Mouse (Mus musculus) kidney, postnatal 0 days (tissue): Measurements from ENCODE around the gene Rps6ka5. TPM values are rescaled to one million over a fixed set of nuclear protein-coding genes. Genes with fewer than 3 reads are reported as not detected.

Source experiments
- ATAC-seq: fragments of 200-750 bp; cut with Nextera tagmentation; replicated peaks from 2 replicates; pipeline ENCODE4 v1.8.0; 2017; ENCODE audit warnings: low read depth, moderate number of reproducible peaks, moderate TSS enrichment, moderate library complexity; ENCODE audit not compliant: low FRiP score
- DNase-seq: peaks from one replicate; pipeline ENCODE4 v3.0.0-alpha.2; 2016; ENCODE audit warnings: low spot score
- H3K27ac ChIP-seq: fragments of 300-500 bp; sonication (generic); 2 replicates; pipeline ENCODE4 v1.5.1; 2014; ENCODE audit warnings: mild to moderate bottlenecking
- H3K27me3 ChIP-seq: fragments of 300-500 bp; sonication (generic); 2 replicates; pipeline ENCODE4 v1.6.1; 2014; ENCODE audit warnings: low read length, mixed read lengths; ENCODE audit not compliant: insufficient read depth
- H3K36me3 ChIP-seq: fragments of 300-500 bp; sonication (generic); 2 replicates; pipeline ENCODE4 v1.6.1; 2014; ENCODE audit warnings: low read length, mixed read lengths; ENCODE audit not compliant: insufficient read depth
- H3K4me1 ChIP-seq: fragments of 300-500 bp; sonication (generic); replicated peaks from 2 replicates; pipeline ENCODE4 v1.6.1; 2014; ENCODE audit warnings: antibody characterized with exemption, low read length, mixed read lengths; ENCODE audit not compliant: insufficient read depth
- H3K4me2 ChIP-seq: fragments of 300-500 bp; sonication (generic); 2 replicates; pipeline ENCODE4 v1.6.1; 2014; ENCODE audit warnings: mild to moderate bottlenecking, low read length, moderate library complexity, mixed read lengths
- H3K4me3 ChIP-seq: fragments of 300-500 bp; sonication (generic); replicated peaks from 2 replicates; pipeline ENCODE4 v1.5.1; 2014; ENCODE audit warnings: low read depth, low read length
- H3K9ac ChIP-seq: fragments of 300-500 bp; sonication (generic); 2 replicates; pipeline ENCODE4 v1.6.1; 2014; ENCODE audit warnings: low read depth, low read length
- H3K9me3 ChIP-seq: fragments of 300-500 bp; sonication (generic); replicated peaks from 2 replicates; pipeline ENCODE4 v1.6.1; 2016; ENCODE audit warnings: low read length, inconsistent platforms, mixed read lengths
- CTCF ChIP-seq: IDR thresholded peaks from 2 replicates; pipeline ENCODE4 v1.5.1; 2016; ENCODE audit warnings: antibody characterized with exemption, low read depth, mild to moderate bottlenecking, moderate library complexity
- WGBS: fragments of 180-500 bp; shearing (Covaris S2); extraction: QIAGEN DNeasy Blood & Tissue Kit; methylation state at CpG from one replicate; pipeline ENCODE4 v1.1.7; 2014; 5-methylcytosine and 5-hydroxymethylcytosine counted together
- polyA plus RNA-seq: library from polyadenylated mRNA; unstranded; fragments of >200 nt; fragmentation: Nextera tagmentation; extraction: Ambion mirVana; gene quantifications from 2 replicates; pipeline ENCODE4 v1.2.1, GENCODE M21; 2015

Gene Rps6ka5
- polyA plus RNA-seq, 1 experiment from 2014 or later = 3.8 TPM

- H3K4me2 ChIP-seq = no peak overlapping the region
- no peaks in the 10 kb centered on the region for H3K4me1 ChIP-seq
- H3K36me3 ChIP-seq = no peaks in the 10 kb centered on the region
- no peaks in the 10 kb centered on the region for H3K9me3 ChIP-seq
- WGBS = 86% methylated on average over 6 of the region's 6 CpGs
- H3K4me3 ChIP-seq = no peak overlapping the region
- TF ChIP-seq CTCF = no peak
- no peak overlapping the region for H3K27ac ChIP-seq
- no peak overlapping the region for H3K9ac ChIP-seq
- ATAC-seq = no peak
- DNase-seq = no peak
- no peaks in the 10 kb centered on the region for H3K27me3 ChIP-seq
Measured at GRCm38 (mm10) chr12:100635601-100636298, 91.0 kb downstream of the Rps6ka5 start.

GRCm38 (mm10) chr12:100633231-100633630, 93.6 kb downstream of the Rps6ka5 start:
- DNase-seq (no peak), ATAC-seq (no peak)
- Histone ChIP-seq H3K9me3 (no peaks in the 10 kb centered on the region), H3K4me2 (no peak overlapping the region), H3K4me1 (no peaks in the 10 kb centered on the region), H3K4me3 (no peak overlapping the region), H3K27me3 (no peaks in the 10 kb centered on the region), H3K9ac (no peak overlapping the region), H3K27ac (no peak overlapping the region), H3K36me3 (no peaks in the 10 kb centered on the region)
- 82% methylated on average over 3 of the region's 3 CpGs for WGBS
- TF ChIP-seq CTCF = no peak

GRCm38 (mm10) chr12:100631286-100631685, 95.5 kb downstream of the Rps6ka5 start:
- no peak for TF ChIP-seq CTCF
- DNase-seq = no peak
- Histone ChIP-seq H3K4me3 (no peak overlapping the region), H3K27me3 (no peaks in the 10 kb centered on the region), H3K27ac (no peak overlapping the region), H3K4me2 (no peak overlapping the region), H3K36me3 (no peaks in the 10 kb centered on the region), H3K4me1 (no peaks in the 10 kb centered on the region), H3K9me3 (no peaks in the 10 kb centered on the region), H3K9ac (no peak overlapping the region)
- WGBS = 92% methylated on average over 7 of the region's 7 CpGs
- ATAC-seq = no peak

- Histone ChIP-seq H3K4me2 (no peak overlapping the region), H3K27ac (no peak overlapping the region), H3K36me3 (no peaks in the 10 kb centered on the region), H3K27me3 (no peaks in the 10 kb centered on the region), H3K9me3 (no peaks in the 10 kb centered on the region), H3K4me1 (no peaks in the 10 kb centered on the region), H3K9ac (no peak overlapping the region), H3K4me3 (no peak overlapping the region)
- WGBS = 80% methylated on average over 6 of the region's 6 CpGs
- no peak for TF ChIP-seq CTCF
- no peak for DNase-seq
- ATAC-seq = no peak
Measured at GRCm38 (mm10) chr12:100629126-100629920, 97.5 kb downstream of the Rps6ka5 start.

- Histone ChIP-seq H3K27ac (no peak overlapping the region), H3K4me3 (no peak overlapping the region), H3K4me2 (no peak overlapping the region), H3K27me3 (no peaks in the 10 kb centered on the region), H3K36me3 (no peaks in the 10 kb centered on the region), H3K9ac (no peak overlapping the region), H3K4me1 (no peaks in the 10 kb centered on the region), H3K9me3 (no peaks in the 10 kb centered on the region)
- no peak for DNase-seq
- no peak for ATAC-seq
- 24% methylated on average over 1 of the region's 1 CpGs for WGBS
- TF ChIP-seq CTCF = no peak
Measured at GRCm38 (mm10) chr12:100626991-100627677, 99.6 kb downstream of the Rps6ka5 start.

GRCm38 (mm10) chr12:100626273-100626990, 100.4 kb downstream of the Rps6ka5 start:
- no peak overlapping the region for H3K27ac ChIP-seq
- DNase-seq = peak; percentile 42
- no peak overlapping the region for H3K9ac ChIP-seq
- H3K4me3 ChIP-seq = no peak overlapping the region
- no peak for ATAC-seq
- no peaks in the 10 kb centered on the region for H3K27me3 ChIP-seq
- H3K36me3 ChIP-seq = no peaks in the 10 kb centered on the region
- H3K9me3 ChIP-seq = no peaks in the 10 kb centered on the region
- WGBS = 67% methylated on average over 4 of the region's 4 CpGs
- no peaks in the 10 kb centered on the region for H3K4me1 ChIP-seq
- H3K4me2 ChIP-seq = no peak overlapping the region
- TF ChIP-seq CTCF = no peak
